Mouse (Mus musculus) MEL (cell line): ENCODE results near the gene Slc41a1.

ENCODE experiments used
- CHD1 ChIP-seq: IDR thresholded peaks from 2 replicates; pipeline ENCODE4 v1.6.1; 2012; ENCODE audit warnings: low read depth, mild to moderate bottlenecking, inconsistent platforms, low read length, improper control_type of control experiment
- CHD2 ChIP-seq: IDR thresholded peaks from 2 replicates; pipeline ENCODE4 v1.6.1; 2011; ENCODE audit warnings: low read length, improper control_type of control experiment
- CTCF ChIP-seq, 3 experiments: IDR thresholded peaks in 2 of 3; conservative IDR thresholded peaks in 1 of 3; 2 replicates each; pipeline ENCODE4 v1.5.1; 2011 to 2012; ENCODE audit warnings: low read length in 3 of 3, low read depth in 2 of 3, mild to moderate bottlenecking in 2 of 3, improper control_type of control experiment in 1 of 3, inconsistent platforms in 1 of 3, mixed read lengths in 1 of 3, moderate library complexity in 1 of 3; ENCODE audit not compliant: control insufficient read depth in 1 of 3, insufficient read depth in 1 of 3, poor library complexity in 1 of 3, severe bottlenecking in 1 of 3
- ELF1 ChIP-seq: IDR thresholded peaks from 2 replicates; pipeline ENCODE4 v1.6.1; 2014; ENCODE audit warnings: low read depth, mild to moderate bottlenecking, inconsistent platforms, low read length, improper control_type of control experiment, moderate library complexity
- EP300 ChIP-seq, 2 experiments: IDR thresholded peaks; 2 replicates each; pipeline ENCODE4 v1.6.1; 2011; ENCODE audit warnings: improper control_type of control experiment in 2 of 2, low read length in 2 of 2, low read depth in 1 of 2, mild to moderate bottlenecking in 1 of 2
- GABPA ChIP-seq: IDR thresholded peaks from 2 replicates; pipeline ENCODE4 v1.6.1; 2012; ENCODE audit warnings: low read depth, mild to moderate bottlenecking, inconsistent platforms, low read length, improper control_type of control experiment, moderate library complexity
- MAFK ChIP-seq: IDR thresholded peaks from 2 replicates; pipeline ENCODE4 v1.6.1; 2011; ENCODE audit warnings: low read depth, mild to moderate bottlenecking, low read length, improper control_type of control experiment, borderline replicate concordance
- MAZ ChIP-seq: IDR thresholded peaks from 2 replicates; pipeline ENCODE4 v1.6.1; 2012; ENCODE audit warnings: low read depth, mild to moderate bottlenecking, inconsistent platforms, low read length, improper control_type of control experiment
- MXI1 ChIP-seq: IDR thresholded peaks from 2 replicates; pipeline ENCODE4 v1.6.1; 2011; ENCODE audit warnings: mild to moderate bottlenecking, low read depth, low read length, improper control_type of control experiment
- POLR2A ChIP-seq, 2 experiments: IDR thresholded peaks; 2 replicates each; pipeline ENCODE4 v1.6.1; 2011 to 2012; ENCODE audit warnings: low read length in 2 of 2, mild to moderate bottlenecking in 2 of 2, control low read depth in 1 of 2, improper control_type of control experiment in 1 of 2, low read depth in 1 of 2, moderate library complexity in 1 of 2; ENCODE audit not compliant: control insufficient read depth in 1 of 2, insufficient read depth in 1 of 2, poor library complexity in 1 of 2
- POLR2AphosphoS5 ChIP-seq: IDR thresholded peaks from 2 replicates; pipeline ENCODE4 v1.6.1; 2012; ENCODE audit warnings: low read depth, borderline replicate concordance, mild to moderate bottlenecking, inconsistent platforms, low read length, moderate library complexity, mixed read lengths
- TAL1 ChIP-seq: IDR thresholded peaks from 2 replicates; pipeline ENCODE4 v1.6.1; 2012; ENCODE audit warnings: mild to moderate bottlenecking, inconsistent platforms, low read length, moderate library complexity, mixed read lengths
- ZC3H11A ChIP-seq: IDR thresholded peaks from 2 replicates; pipeline ENCODE4 v1.6.1; 2012; ENCODE audit warnings: low read depth, mild to moderate bottlenecking, inconsistent platforms, low read length, improper control_type of control experiment

GRCm38 (mm10) chr1:131872856-131873255 lies 45.6 kb downstream of the Slc41a1 start:
- TF ChIP-seq ZC3H11A (no peak), EP300 (IDR thresholded peaks at IDR 0.05; ENCODE audit: low read depth in 1 of 2, low read length in 2 of 2) (no peak), POLR2AphosphoS5 (no peak), GABPA (no peak), MAFK (no peak), CTCF (IDR thresholded peaks at IDR 0.05 in 2 of 3, conservative IDR thresholded peaks at IDR 0.05 in 1 of 3; ENCODE audit: control insufficient read depth in 1 of 3, insufficient read depth in 1 of 3, low read depth in 2 of 3, low read length in 3 of 3, poor library complexity in 1 of 3, severe bottlenecking in 1 of 3) (no peak), ELF1 (no peak), MXI1 (no peak), CHD1 (no peak), TAL1 (no peak), CHD2 (no peak), POLR2A (IDR thresholded peaks at IDR 0.05; ENCODE audit: control insufficient read depth in 1 of 2, insufficient read depth in 1 of 2, low read depth in 1 of 2, low read length in 2 of 2, poor library complexity in 1 of 2) (no peak), MAZ (no peak)
